12 mouse cellular contexts compared by ENCODE assay signal in genomic region chr8:83819086-83819485, GRCm38 (mm10).
"Had no signal": no experiment of that assay in that cellular context is flagged by ENCODE, and none has a peak within 500 bp of the region (broad histone marks: within the 10 kb centered on the region; RNA-seq: fewer than 3 reads in every experiment).

No protein-coding gene starts in this region.

- H3K27ac ChIP-seq: liver, embryonic 13.5 days; stomach, embryonic 15.5 days had no signal

- H3K4me1 ChIP-seq: liver, embryonic 13.5 days; stomach, embryonic 15.5 days had no signal

- H3K9ac ChIP-seq: liver, embryonic 13.5 days; stomach, embryonic 15.5 days had no signal

- H3K9me3 ChIP-seq: liver, embryonic 13.5 days; stomach, embryonic 15.5 days had no signal

- H3K36me3 ChIP-seq: liver, embryonic 13.5 days; stomach, embryonic 15.5 days had no signal

- DNase-seq: kidney, adult 9 months; kidney, postnatal 14 days; kidney, postnatal 4 days; liver, embryonic 13.5 days; lung, adult 2 months; lung, postnatal 14 days; lung, postnatal 4 days; midbrain, embryonic 14.5 days; spleen, adult 18-20 months; thymus, adult 18-20 months; thymus, postnatal 36 days had no signal

- H3K27me3 ChIP-seq: liver, embryonic 13.5 days; stomach, embryonic 15.5 days had no signal

- H3K4me3 ChIP-seq: liver, embryonic 13.5 days; stomach, embryonic 15.5 days had no signal
